ENCODE assay signal across 11 mouse cellular contexts in the genomic region with DNA sequence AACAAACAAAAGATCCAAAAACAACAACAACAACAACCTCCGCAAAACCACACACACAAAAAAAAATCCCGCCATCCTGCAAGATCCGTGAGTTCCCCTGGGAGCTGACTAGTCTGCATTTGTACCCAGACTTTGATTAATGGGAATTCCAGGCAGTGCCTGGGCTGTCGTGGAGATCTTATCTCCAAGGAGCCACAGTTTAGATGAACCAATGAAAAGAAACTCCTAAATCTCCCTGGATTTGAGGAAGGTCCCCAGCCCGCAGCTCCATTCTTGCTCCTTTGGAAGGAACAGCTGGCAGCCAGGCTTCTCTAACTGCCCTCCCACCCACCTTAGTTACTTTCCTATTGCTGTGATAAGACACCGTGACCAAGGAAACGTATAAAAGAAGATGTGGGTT. TPM values are rescaled to one million over a fixed set of nuclear protein-coding genes. Genes with fewer than 3 reads are reported as not detected.
DNase-seq lines count a peak whose midpoint lies in the region; ATAC-seq lines count a peak whose summit lies in the region.
"Had no signal": no experiment of that assay in that cellular context is flagged by ENCODE, and none has a peak within 500 bp of the region (broad histone marks: within the 10 kb centered on the region; RNA-seq: fewer than 3 reads in every experiment).

No protein-coding gene starts in this region.

- no peak overlapping the region for H3K27ac ChIP-seq in intestine, embryonic 14.5 days (ENCODE audit: low read depth)
- no peak overlapping the region for H3K27ac ChIP-seq in intestine, embryonic 15.5 days
- H3K27ac ChIP-seq in embryonic facial prominence, embryonic 14.5 days (replicated peaks; ENCODE audit: low read depth, low read length): no peak overlapping the region
- H3K27ac ChIP-seq in limb, embryonic 15.5 days: no peak overlapping the region
- H3K27ac ChIP-seq: macrophage had no signal

- H3K27me3 ChIP-seq in intestine, embryonic 14.5 days (replicated peaks; ENCODE audit: control insufficient read depth, insufficient read depth, low read length): no peaks in the 10 kb centered on the region
- peaks cover 8% of the 10 kb centered on the region; the same call in 1 of the 2 replicates for H3K27me3 ChIP-seq in intestine, embryonic 15.5 days (replicated peaks)
- H3K27me3 ChIP-seq in embryonic facial prominence, embryonic 14.5 days (replicated peaks; ENCODE audit: control insufficient read depth, insufficient read depth, low read length): 0 out of 2 replicates have a peak, but pooled peaks cover 5% of the 10 kb centered on the region
- peaks cover 10% of the 10 kb centered on the region; the same call in 1 of the 2 replicates for H3K27me3 ChIP-seq in limb, embryonic 15.5 days
- H3K27me3 ChIP-seq: CH12.LX had no signal

- H3K4me1 ChIP-seq in intestine, embryonic 14.5 days (replicated peaks; ENCODE audit: control insufficient read depth, insufficient read depth, low read length): peaks cover 6% of the 10 kb centered on the region
- peaks cover 10% of the 10 kb centered on the region; the same call in 1 of the 2 replicates for H3K4me1 ChIP-seq in intestine, embryonic 15.5 days (replicated peaks)
- no peaks in the 10 kb centered on the region; the same call in 1 of the 2 replicates for H3K4me1 ChIP-seq in embryonic facial prominence, embryonic 14.5 days (ENCODE audit: control insufficient read depth, insufficient read depth, low read length)
- peaks cover 10% of the 10 kb centered on the region for H3K4me1 ChIP-seq in limb, embryonic 15.5 days

- 8% methylated on average over 7 of the region's 7 CpGs for WGBS in intestine, embryonic 14.5 days
- 8% methylated on average over 7 of the region's 7 CpGs for WGBS in intestine, embryonic 15.5 days
- 13% methylated on average over 7 of the region's 7 CpGs for WGBS in embryonic facial prominence, embryonic 14.5 days
- 6% methylated on average over 7 of the region's 7 CpGs for WGBS in limb, embryonic 15.5 days

- ATAC-seq in intestine, embryonic 14.5 days (replicated peaks; ENCODE audit: low FRiP score, low TSS enrichment, low read depth): no peak
- ATAC-seq in intestine, embryonic 15.5 days: no peak
- no peak for ATAC-seq in embryonic facial prominence, embryonic 14.5 days (ENCODE audit: low read depth)
- no peak for ATAC-seq in limb, embryonic 15.5 days (ENCODE audit: insufficient number of reproducible peaks, low FRiP score, low TSS enrichment, low read depth)

- H3K9ac ChIP-seq in intestine, embryonic 14.5 days (ENCODE audit: low read length): no peak overlapping the region
- H3K9ac ChIP-seq in intestine, embryonic 15.5 days: no peak overlapping the region
- H3K9ac ChIP-seq in embryonic facial prominence, embryonic 14.5 days (ENCODE audit: low read depth, low read length): no peak overlapping the region
- no peak overlapping the region for H3K9ac ChIP-seq in limb, embryonic 15.5 days

- no peaks in the 10 kb centered on the region for H3K9me3 ChIP-seq in intestine, embryonic 14.5 days (ENCODE audit: control insufficient read depth, low read length)
- H3K9me3 ChIP-seq in intestine, embryonic 15.5 days: no peaks in the 10 kb centered on the region
- H3K9me3 ChIP-seq in embryonic facial prominence, embryonic 14.5 days (ENCODE audit: control insufficient read depth, low read length): no peaks in the 10 kb centered on the region
- H3K9me3 ChIP-seq in limb, embryonic 15.5 days: no peaks in the 10 kb centered on the region

- H3K4me2 ChIP-seq in intestine, embryonic 14.5 days (ENCODE audit: low read length): peak overlapping the region; percentile 92
- H3K4me2 ChIP-seq in intestine, embryonic 15.5 days (replicated peaks): no peak overlapping the region
- H3K4me2 ChIP-seq in embryonic facial prominence, embryonic 14.5 days (ENCODE audit: low read depth, low read length): peak overlapping the region; percentile 93
- H3K4me2 ChIP-seq in limb, embryonic 15.5 days: peak overlapping the region; percentile 95; the same call in 1 of the 2 replicates

- 0 out of 2 replicates have a peak overlapping the region, but pooled peaks have one; percentile 32 for H3K4me3 ChIP-seq in intestine, embryonic 14.5 days (ENCODE audit: low read depth, low read length)
- H3K4me3 ChIP-seq in intestine, embryonic 15.5 days (replicated peaks): no peak overlapping the region
- peak overlapping the region; percentile 34; the same call in 1 of the 2 replicates for H3K4me3 ChIP-seq in embryonic facial prominence, embryonic 14.5 days (ENCODE audit: low read depth, low read length)
- 0 out of 2 replicates have a peak overlapping the region, but pooled peaks have one; percentile 75 for H3K4me3 ChIP-seq in limb, embryonic 15.5 days

- no peaks in the 10 kb centered on the region for H3K36me3 ChIP-seq in intestine, embryonic 14.5 days (ENCODE audit: control insufficient read depth, insufficient read depth, low read length)
- no peaks in the 10 kb centered on the region for H3K36me3 ChIP-seq in intestine, embryonic 15.5 days
- H3K36me3 ChIP-seq in embryonic facial prominence, embryonic 14.5 days (ENCODE audit: control insufficient read depth, insufficient read depth, low read length): no peaks in the 10 kb centered on the region
- H3K36me3 ChIP-seq in limb, embryonic 15.5 days: no peaks in the 10 kb centered on the region

- DNase-seq in intestine, embryonic 14.5 days (ENCODE audit: low spot score): no peak
- peak; percentile 54 for DNase-seq in embryo, embryonic 10 days (ENCODE audit: low spot score)
- peak; percentile 43 for DNase-seq in embryonic facial prominence, embryonic 14.5 days (ENCODE audit: low spot score)
- DNase-seq in cerebellum, adult 9-10 months: no peak
- DNase-seq in frontal cortex, postnatal 14 days (ENCODE audit: low spot score in 2 of 2): no peak
- no peak for DNase-seq in lung, postnatal 36 days
- DNase-seq: kidney, adult 18-20 months had no signal

RNA-seq across cellular contexts. Expression of a gene that starts 2.0 kb away (rescaled TPM):
- polyA plus RNA-seq in intestine, embryonic 14.5 days (2014; fragmentation: Nextera tagmentation; extraction: Ambion mirVana): 5.0 and 6.1 TPM in 2 replicates
- polyA plus RNA-seq in intestine, embryonic 15.5 days (2015; fragmentation: Nextera tagmentation; extraction: Ambion mirVana): 4.0 and 4.1 TPM in 2 replicates
- 11.0 and 11.2 TPM in 2 replicates for polyA plus RNA-seq in embryonic facial prominence, embryonic 14.5 days (2014; fragmentation: Nextera tagmentation; extraction: Ambion mirVana)
- polyA plus RNA-seq in limb, embryonic 15.5 days (2015; fragmentation: Nextera tagmentation; extraction: Ambion mirVana): 10.0 and 10.5 TPM in 2 replicates

RNA-seq across cellular contexts. Expression of a gene that starts 30.2 kb away (rescaled TPM):
- 10.0 and 14.5 TPM in 2 replicates for polyA plus RNA-seq in intestine, embryonic 14.5 days (2014; fragmentation: Nextera tagmentation; extraction: Ambion mirVana)
- 23.4 and 24.3 TPM in 2 replicates for polyA plus RNA-seq in intestine, embryonic 15.5 days (2015; fragmentation: Nextera tagmentation; extraction: Ambion mirVana)
- polyA plus RNA-seq in embryonic facial prominence, embryonic 14.5 days (2014; fragmentation: Nextera tagmentation; extraction: Ambion mirVana): 18.3 and 21.8 TPM in 2 replicates
- polyA plus RNA-seq in limb, embryonic 15.5 days (2015; fragmentation: Nextera tagmentation; extraction: Ambion mirVana): 13.1 and 17.3 TPM in 2 replicates

Comparison
In these comparisons a context has a peak if more than half of its experiments do, and no peak if none do; other contexts are left out.
1. DNase-seq: peak in embryo, embryonic 10 days (single experiment) and embryonic facial prominence, embryonic 14.5 days (single experiment); none in intestine, embryonic 14.5 days (single experiment), cerebellum, adult 9-10 months (single experiment), frontal cortex, postnatal 14 days (0 of 2) and lung, postnatal 36 days (single experiment).